Mouse (Mus musculus) testis, postnatal 14 days (tissue): ENCODE measurements at regions not wholly inside any gene's neighbourhood (a gene's known extent, or its start where the extent isn't known, plus 50 kb on each side); places are given as distances from the start of the nearest gene placed in this dataset.
A peak's percentile ranks its signal among the peaks of the same experiment; 100 is the strongest.

Source experiments
- DNase-seq: peaks from one replicate; pipeline ENCODE4 v3.0.0; 2021; ENCODE audit warnings: low spot score

DNA sequence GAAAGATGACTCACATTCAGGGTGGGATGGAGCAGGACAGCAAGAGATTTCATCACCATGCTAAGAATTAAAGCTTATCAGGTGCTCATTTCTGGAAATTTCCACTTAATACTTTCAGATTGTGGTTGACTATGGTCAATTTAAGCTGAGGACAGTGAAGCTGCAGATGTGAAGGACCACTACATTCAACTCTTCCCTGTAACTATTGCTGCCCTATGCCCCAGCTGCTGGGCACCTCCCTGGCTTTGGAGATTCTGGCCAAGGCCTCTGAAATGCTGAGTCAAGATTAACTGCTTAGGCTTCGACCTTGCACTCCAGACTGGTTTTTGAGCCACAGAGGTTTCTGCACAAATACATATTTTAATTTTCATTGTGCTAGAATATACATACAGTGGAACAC is 140.4 kb upstream of the Grik3 start:
- no peak for DNase-seq

DNA sequence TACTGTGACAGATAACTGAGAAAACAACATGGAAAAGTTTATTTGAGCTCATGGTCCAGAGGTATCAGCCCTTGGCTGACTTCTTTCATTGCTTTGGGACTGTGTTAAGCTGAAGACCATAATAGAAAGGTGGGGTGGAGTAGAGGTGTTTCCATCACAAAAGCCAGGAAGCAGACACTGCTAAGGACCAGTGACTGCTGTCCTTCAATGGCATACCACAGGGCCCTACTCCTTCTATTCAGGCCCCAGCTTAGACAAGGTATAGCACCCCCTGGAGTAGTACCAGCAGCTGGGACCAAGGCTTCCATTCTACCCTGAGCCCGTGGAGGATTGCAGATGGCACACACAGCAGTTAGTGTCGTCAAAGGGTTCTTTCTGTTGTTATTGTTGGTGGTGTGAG is 151.4 kb upstream of the Grik3 start:
- DNase-seq: no peak

GRCm38 (mm10) chr4:125328806-125329205 is 161.7 kb upstream of the Grik3 start:
- DNase-seq: no peak

DNA sequence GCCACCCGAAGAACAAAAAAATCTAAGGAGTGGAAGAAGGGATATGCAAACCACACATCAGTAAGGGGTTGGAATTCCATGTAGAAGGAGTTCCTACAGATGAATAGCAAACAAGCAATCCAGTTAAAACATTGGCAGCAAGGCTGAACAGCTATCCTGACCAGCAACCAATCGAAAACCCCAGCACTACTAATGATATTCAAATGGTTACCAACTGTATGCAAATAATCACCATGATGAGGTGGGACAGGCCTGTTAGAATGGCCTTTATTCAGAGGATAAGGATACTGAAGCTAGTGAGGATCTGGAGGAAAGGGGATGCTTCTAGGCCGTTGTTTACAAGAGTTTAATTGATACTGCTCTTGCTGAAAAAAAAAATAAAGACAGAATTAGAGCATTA is 166.0 kb upstream of the Grik3 start:
- no peak for DNase-seq

- DNase-seq: no peak
Observed at GRCm38 (mm10) chr4:125319343-125319742, 171.2 kb upstream of the Grik3 start.

DNA sequence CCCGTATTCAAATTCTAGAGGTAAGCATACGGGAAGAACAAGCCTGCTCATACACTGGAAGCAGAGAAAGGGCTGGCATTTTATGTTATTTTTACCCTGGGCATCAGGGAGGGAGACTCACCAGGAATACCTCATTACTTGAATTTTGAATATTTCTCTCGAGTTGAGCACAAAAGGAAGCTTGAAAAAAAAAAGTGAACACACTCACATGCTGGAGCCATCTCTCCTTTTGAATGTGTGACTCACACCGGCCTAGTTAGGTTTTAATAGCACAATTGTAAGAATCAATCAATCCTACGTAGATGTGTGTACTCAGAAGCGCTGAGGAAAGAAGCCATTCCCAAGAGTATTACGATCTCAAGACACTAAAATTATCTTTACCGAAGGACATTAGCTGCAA is 172.2 kb upstream of the Grik3 start:
- no peak for DNase-seq

DNA sequence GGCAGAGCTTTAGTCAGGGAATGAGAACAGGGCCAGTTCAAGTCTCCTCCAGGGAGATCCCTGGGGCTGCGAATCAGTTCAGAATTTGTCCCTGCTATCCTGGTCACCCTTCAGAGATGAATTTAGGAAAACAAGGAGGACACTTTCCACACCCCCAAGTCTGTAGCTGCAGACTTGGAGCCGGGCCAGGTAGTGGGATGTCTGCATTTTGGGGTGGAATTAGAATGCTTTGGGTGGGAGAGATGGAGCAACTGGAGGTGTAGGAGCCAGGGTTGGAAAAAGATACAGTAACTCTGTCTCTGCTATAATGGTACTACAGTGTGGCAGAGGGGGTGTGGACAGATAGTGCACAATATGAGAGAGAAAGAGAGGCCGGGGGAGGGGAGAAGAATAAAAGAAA is 173.6 kb upstream of the Grik3 start:
- no peak for DNase-seq

- no peak for DNase-seq
Observed at GRCm38 (mm10) chr4:125315818-125316217, 174.7 kb upstream of the Grik3 start.

DNA sequence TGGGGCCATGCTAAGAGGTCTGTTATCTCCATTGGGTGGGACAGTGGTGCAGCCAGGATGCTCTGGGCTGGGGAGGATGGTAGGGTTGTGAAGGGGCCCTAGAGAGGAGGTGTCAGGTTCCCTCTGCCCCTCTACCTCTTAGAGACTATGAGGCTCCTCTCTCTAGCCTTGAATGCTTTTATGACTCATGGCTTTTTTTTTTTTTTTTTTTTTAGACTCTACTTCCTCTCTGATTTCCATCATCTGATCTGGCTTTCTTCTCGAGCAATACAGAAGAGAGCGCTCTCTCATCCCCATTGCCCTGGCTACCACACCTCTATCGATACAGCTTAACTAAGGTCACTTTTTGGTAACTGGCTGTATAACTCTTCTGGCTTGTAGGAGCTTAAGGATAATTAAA is 176.6 kb upstream of the Grik3 start:
- no peak for DNase-seq

- DNase-seq: no peak
Observed at GRCm38 (mm10) chr4:125313252-125313651, 177.2 kb upstream of the Grik3 start.

DNA sequence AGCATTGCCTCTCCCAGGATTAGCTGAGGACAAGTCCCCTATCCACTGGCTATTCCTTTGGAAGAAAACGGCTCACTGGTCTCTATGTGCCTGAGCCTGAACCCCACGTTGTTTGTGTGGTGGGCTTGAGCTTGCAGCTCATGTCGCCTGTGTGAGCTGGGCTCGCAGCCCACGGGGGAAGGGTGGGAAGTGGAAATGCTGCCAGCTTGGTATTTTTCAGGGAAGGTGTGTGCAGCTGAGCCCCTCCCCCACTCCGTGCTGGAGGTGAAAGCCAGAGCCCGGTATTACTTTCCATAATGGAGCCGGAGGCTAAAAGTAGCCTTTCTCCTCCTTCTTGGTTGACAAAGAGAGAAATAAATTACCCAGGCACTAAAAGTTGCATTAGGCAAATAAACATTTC is 180.5 kb upstream of the Zc3h12a start:
- DNase-seq: no peak

DNA sequence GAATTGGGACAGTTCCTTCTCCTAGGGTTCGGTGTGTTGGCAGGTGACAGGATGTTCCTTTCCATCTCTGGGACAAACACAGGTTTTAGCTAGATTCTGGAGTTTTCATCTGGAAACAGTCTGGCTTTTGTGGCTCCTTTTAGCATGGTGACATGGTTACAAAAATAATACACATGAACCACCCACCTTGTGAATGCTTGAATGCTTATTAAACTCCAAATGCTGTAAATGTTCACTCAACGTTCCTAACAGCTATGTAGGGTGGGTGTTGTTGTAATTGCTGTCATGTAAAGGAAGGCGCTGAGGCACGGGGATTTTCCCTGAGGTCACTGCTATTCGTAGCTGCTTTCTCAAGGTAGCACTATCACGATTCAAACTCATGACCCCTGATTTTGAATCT is 178.1 kb upstream of the Zc3h12a start:
- no peak for DNase-seq

- no peak for DNase-seq
Observed at GRCm38 (mm10) chr4:125302660-125303059, 175.0 kb upstream of the Zc3h12a start.

- DNase-seq: peak; percentile 85
Observed at GRCm38 (mm10) chr4:125300503-125301457, 173.1 kb upstream of the Zc3h12a start.

DNA sequence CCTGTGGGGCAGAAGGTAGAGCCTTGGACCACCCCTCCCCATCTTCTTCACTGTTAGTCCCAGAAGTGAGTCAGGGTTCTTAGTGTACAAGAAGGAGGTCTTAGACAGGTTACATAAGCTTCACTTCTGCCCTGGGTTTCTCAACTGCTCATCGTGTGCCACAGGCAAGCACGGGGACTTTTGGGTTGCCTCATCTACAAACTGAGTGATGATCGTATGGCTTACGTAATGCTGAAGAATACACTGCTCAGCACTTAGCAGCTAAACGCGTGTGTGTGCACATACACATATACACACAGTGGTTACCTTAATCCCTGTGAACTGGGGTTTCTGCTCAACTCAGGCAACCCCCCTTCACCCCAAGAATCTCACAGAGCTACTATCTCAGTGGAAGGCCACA is 163.1 kb upstream of the Zc3h12a start:
- DNase-seq: no peak

- DNase-seq: no peak
Observed at GRCm38 (mm10) chr4:125289709-125290108, 162.1 kb upstream of the Zc3h12a start.

DNA sequence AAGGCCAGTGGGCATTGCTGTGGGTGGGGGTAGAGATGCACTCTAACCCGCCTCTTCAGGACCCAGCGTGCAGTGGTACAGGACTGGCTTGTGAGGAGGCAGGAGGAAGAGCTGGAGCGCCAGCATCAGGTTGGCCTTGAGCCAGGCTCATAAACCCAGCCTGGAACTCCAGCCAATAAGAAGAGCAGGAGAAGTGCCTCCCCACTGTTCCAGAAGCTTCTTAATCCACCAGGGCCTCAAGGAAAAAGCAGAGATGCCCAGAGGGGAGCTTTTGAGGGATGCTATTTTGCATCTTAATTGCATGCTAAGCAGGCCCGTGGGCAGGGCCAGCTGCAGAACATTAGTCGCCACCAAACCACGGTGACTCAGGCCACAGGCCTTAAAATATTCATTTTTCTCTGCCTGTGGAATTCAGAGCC is 161.4 kb upstream of the Zc3h12a start:
- no peak for DNase-seq

DNA sequence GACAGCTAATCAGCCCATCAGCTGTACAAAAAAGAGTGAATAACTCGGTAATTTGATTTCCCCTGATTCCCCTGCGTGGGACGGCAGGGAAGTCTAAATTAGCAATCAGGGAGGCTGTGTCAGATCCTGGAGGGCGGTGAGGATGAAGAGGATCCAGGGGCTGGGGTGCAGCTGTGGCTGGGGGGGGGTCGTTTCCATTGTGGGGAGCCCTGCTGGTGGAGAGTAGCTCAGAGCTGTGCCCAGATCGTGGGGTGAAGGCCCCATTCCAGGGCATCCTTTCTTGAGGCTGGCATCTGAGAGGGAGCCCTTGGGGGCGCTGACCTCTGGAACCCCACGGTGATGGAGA is 155.3 kb upstream of the Zc3h12a start:
- DNase-seq: no peak

DNA sequence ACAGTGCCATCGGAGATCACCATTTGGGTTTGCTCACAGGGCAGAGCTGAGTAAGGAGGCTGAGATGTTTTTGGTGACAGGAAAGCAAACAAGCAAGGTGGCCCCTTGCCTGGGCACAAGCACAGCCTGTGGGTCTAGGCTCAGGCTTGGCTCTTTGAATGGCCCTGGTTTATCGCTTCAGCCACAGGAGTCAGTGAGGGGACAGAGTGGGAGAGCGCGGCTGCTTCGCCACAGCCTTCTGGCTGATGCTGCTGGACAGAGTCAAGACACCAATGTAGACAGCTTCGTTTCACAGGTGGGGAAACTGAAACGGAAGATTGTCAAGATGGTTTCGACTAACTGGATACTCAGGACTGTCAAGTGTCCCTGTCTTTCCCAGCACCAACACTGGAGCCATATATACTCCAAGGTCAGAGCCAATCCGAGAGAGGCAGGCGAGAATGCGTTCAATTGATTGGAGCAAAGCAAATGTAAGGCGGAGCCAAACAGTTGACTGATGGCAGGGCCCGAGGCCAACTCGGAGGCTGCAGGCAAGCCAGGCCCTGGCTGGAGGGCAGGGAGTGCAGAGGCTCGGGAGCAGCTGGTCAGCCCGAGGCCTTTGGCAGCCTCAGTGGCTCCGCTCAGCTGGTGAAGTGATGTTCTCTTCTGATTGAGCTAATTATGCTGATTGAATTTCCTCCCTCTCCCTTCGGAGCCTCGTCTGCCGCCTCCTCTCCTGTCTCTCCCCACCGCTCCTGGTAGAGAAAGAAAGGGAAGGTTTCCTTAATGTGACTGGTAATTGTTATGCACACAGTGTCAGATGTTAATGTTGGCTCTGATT is 154.7 kb upstream of the Zc3h12a start:
- peak; percentile 63 for DNase-seq

DNA sequence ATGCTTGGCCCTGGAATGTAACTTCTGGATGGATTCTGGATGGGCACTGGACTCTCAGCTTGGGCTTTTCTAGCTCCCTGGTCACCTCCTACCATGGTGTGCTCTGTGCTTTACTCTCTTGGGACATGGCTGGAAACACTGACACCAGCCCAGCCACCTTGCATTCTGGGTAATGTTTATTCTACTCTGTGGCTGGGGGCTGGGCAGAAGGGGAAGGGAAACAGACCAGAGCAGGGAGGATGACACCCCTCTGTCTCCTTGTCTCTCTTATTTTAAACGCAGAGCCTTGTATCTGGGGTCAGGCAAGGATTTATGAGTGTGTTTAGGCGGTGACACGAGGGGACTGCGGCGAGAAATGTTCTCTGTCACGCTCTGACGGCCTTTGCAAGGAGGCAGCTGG is 151.5 kb upstream of the Zc3h12a start:
- no peak for DNase-seq

DNA sequence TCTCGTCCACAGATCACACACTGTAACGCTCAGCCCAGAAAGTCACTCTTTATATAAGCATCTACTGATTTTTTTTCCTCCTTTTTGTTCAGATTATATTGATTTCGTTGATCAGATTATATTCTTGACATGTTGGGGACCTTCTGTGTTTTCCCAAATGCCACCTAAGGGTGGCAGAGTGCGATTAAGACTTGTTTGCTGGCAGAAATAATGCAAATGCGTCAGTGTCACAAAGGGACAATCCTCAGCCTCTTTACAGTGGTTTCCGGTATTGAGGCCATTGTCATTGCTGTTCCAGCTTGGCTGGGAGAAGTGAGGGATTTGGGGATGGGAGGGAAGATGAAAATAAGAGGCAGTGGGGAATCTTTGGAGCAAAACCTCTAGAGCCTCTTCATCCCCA is 149.2 kb upstream of the Zc3h12a start:
- no peak for DNase-seq

- DNase-seq: no peak
Observed at GRCm38 (mm10) chr4:125275259-125275658, 147.6 kb upstream of the Zc3h12a start.

DNA sequence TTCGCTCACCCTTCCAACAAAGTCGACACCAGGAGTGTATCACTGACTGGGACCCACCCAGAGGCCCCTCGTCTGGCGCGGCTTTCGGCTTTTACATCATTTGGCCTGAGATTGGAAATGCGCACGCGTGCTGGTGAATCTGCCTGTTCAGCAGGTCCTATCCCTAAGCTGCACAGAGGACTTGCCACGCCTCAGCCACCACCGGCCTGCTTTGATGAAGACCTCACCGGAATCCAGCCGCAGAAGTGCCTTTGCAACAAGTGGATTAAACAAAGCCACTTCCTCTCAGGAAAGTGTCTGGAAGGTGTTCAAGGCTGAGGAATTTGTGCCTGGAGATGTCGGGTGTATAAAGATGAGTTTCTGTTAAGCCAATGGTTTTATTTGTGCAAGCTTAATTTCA is 143.3 kb upstream of the Zc3h12a start:
- DNase-seq: no peak
